Mouse (Mus musculus) thymus, adult 2 months (tissue): ENCODE data around the gene Hoxc10.

ENCODE experiments used
- CTCF ChIP-seq: fragments of 200-500 bp; IDR thresholded peaks from 2 replicates; pipeline ENCODE4 v1.5.1; 2012; ENCODE audit warnings: mild to moderate bottlenecking, control low read depth, low read length, moderate library complexity, borderline replicate concordance; ENCODE audit not compliant: control insufficient read depth, poor library complexity, insufficient read depth; ENCODE audit errors: extremely low read depth
- POLR2A ChIP-seq: fragments of 200-500 bp; IDR thresholded peaks from 2 replicates; pipeline ENCODE4 v1.6.1; 2012; ENCODE audit warnings: mild to moderate bottlenecking, low read length, control low read depth, moderate library complexity; ENCODE audit not compliant: control insufficient read depth, poor library complexity, insufficient read depth; ENCODE audit errors: extremely low read depth

DNA sequence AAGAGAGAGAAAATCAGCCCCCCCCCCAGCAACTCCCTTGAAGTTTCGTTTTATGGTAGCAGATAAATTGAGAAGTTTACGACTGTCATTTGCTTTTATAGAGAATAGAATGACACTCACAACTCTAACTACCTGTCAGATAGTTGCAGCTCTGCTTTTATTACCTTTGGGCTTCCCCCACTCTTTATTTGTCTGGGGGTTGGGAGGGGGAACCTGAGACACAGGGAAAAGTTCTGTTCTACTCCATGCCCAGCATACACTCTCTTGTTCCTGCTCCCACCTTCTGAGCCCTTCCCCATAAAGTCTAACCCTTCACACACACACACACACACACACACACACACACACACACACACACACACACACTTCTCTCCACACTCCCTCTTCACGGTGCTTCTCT, 26.3 kb downstream of the Hoxc10 start:
- TF ChIP-seq CTCF (no peak), POLR2A (no peak)
